Mouse (Mus musculus) adrenal gland, postnatal 25 days (tissue): ENCODE results near the gene Ifit1bl2. TPM values are rescaled to one million over a fixed set of nuclear protein-coding genes. Genes with fewer than 3 reads are reported as not detected.

Experiments used
- total RNA-seq: library from RNA; stranded (reverse); gene quantifications from 2 replicates; pipeline ENCODE4 v1.2.3, GENCODE M21; 2021

Gene Ifit1bl2
- total RNA-seq, 1 experiment from 2014 or later: 0.24 TPM

Other genes with a start within 250 kb of the Ifit1bl2 start
- 0.82 TPM in 1 of 2 replicates, not detected in the other for gene Ch25h, start 165.6 kb downstream of the Ifit1bl2 start, total RNA-seq
- 192 and 213 TPM in 2 replicates for gene Lipa, start 113.3 kb downstream of the Ifit1bl2 start, total RNA-seq
- 2.3 and 4.9 TPM in 2 replicates for gene Ifit2, start 90.0 kb downstream of the Ifit1bl2 start, total RNA-seq
- 7.4 and 10.7 TPM in 2 replicates for gene Ifit3, start 57.2 kb downstream of the Ifit1bl2 start, total RNA-seq
- 0.82 TPM in 1 of 2 replicates, not detected in the other for gene Ifit1bl1, start 38.8 kb downstream of the Ifit1bl2 start, total RNA-seq
- gene Ifit3b, start 32.8 kb downstream of the Ifit1bl2 start, total RNA-seq: 3.2 and 4.9 TPM in 2 replicates
- 4.1 and 5.1 TPM in 2 replicates for gene Ifit1, start 128 bp upstream of the Ifit1bl2 start, total RNA-seq
- 0.39 and 1.0 TPM in 2 replicates for gene Slc16a12, start 106.5 kb upstream of the Ifit1bl2 start, total RNA-seq
- gene Pank1, start 238.7 kb upstream of the Ifit1bl2 start, total RNA-seq: 101 and 105 TPM in 2 replicates